Mouse (Mus musculus) kidney, adult 2 months (tissue): ENCODE measurements around the gene Ccdc110. TPM values are rescaled to one million over a fixed set of nuclear protein-coding genes. Genes with fewer than 3 reads are reported as not detected.

Experiments
- DNase-seq: peaks from one replicate; pipeline ENCODE4 v3.0.0; 2021
- H3K27ac ChIP-seq: fragments of 200-500 bp; 2 replicates; pipeline ENCODE4 v1.5.1; 2012; ENCODE audit warnings: low read depth, low read length, control low read depth, inconsistent platforms; ENCODE audit not compliant: insufficient read depth
- H3K27me3 ChIP-seq: fragments of 200-500 bp; replicated peaks from 2 replicates; pipeline ENCODE4 v1.6.1; 2012; ENCODE audit warnings: mild to moderate bottlenecking, moderate library complexity, low read length, inconsistent platforms; ENCODE audit not compliant: control insufficient read depth, insufficient read depth
- H3K36me3 ChIP-seq: fragments of 200-500 bp; 2 replicates; pipeline ENCODE4 v1.6.1; 2012; ENCODE audit warnings: mild to moderate bottlenecking, moderate library complexity, low read length, inconsistent platforms; ENCODE audit not compliant: control insufficient read depth, insufficient read depth
- H3K4me1 ChIP-seq: fragments of 200-500 bp; 2 replicates; pipeline ENCODE4 v1.6.1; 2011; ENCODE audit warnings: low read length; ENCODE audit not compliant: control insufficient read depth, insufficient read depth
- H3K4me3 ChIP-seq: fragments of 200-500 bp; 2 replicates; pipeline ENCODE4 v1.5.1; 2011; ENCODE audit warnings: mild to moderate bottlenecking, low read depth, low read length, control low read depth; ENCODE audit not compliant: insufficient read depth
- CTCF ChIP-seq: fragments of 200-500 bp; conservative IDR thresholded peaks from 2 replicates; pipeline ENCODE4 v1.5.1; 2011; ENCODE audit warnings: low read depth, mild to moderate bottlenecking, control low read depth, low read length, moderate library complexity, mixed read lengths; ENCODE audit not compliant: insufficient read depth, insufficient read length
- POLR2A ChIP-seq: fragments of 200-500 bp; IDR thresholded peaks from one replicate; pipeline ENCODE4 v1.6.1; 2011; ENCODE audit warnings: low read depth, low read length, control low read depth
- WGBS: fragments of 180-500 bp; shearing (Covaris S2); methylation state at CpG from one replicate; pipeline ENCODE4 v1.1.7; 2018; 5-methylcytosine and 5-hydroxymethylcytosine counted together
- polyA plus RNA-seq: library from polyadenylated mRNA; depleted of rRNA; stranded (reverse); fragments of >200 nt; gene quantifications from 2 replicates; pipeline ENCODE4 v1.2.3, GENCODE M21; 2012; rRNA removed

The Ccdc110 gene
- polyA plus RNA-seq, 1 experiment, result not detected

DNA sequence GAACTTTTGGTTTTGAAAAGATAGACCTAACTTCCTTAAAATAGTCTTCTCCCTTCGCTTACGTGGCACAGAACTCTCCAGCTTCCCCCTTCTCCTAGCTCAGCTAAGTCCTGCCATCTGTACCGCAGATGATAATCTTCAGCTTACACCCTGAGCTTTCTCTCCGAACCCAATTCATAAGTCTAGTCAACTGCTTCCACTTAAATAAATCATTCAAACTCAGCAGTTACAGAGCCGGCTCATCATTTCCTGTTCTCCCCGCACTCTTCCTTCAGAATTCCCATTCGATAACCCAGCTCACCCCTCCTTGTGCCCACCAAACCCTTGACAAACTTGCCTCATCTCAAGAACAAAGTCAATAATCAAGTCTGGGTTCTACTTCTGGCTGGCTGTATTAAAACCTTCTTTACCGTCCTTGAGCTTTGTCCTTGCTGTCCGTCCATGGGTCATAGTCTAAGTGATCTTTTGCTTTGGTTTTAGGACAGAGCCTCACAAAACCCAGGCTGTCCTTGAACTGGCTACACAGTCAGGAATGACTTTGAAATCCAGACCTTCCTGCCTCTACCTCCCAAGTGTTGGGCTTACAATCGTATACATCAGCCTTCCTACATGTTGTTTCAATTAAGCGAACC, 41.5 kb downstream of the Ccdc110 start:
- Histone ChIP-seq H3K27me3 (no peaks in the 10 kb centered on the region), H3K36me3 (peaks cover 4% of the 10 kb centered on the region), H3K4me3 (peak overlapping the region; percentile 70), H3K4me1 (no peaks in the 10 kb centered on the region; the same call in 1 of the 2 replicates), H3K27ac (no peak overlapping the region)
- TF ChIP-seq CTCF (no peak), POLR2A (no peak)
- peak; percentile 4 for DNase-seq
- WGBS, result 41% methylated on average over 11 of the region's 11 CpGs

DNA sequence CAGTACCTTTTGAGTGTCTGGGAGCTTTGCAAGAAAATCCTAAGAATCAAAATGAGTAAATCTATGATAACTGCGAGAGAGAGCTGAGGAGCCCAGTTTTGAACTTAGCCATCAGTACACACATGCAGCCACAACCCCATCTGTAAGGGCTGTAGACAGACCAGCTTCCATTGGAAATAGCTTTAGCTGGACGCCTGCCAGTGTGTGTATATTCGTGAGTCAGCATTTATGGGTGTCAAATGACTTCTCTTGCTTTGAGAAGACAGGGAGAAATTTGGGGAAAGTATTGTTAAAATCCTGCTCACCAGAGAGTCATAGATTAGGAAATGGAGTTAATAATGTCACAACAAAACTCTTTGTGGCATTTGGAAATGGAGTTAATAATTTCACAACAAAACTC, 52.2 kb downstream of the Ccdc110 start:
- Histone ChIP-seq H3K27ac (no peak overlapping the region), H3K4me3 (no peak overlapping the region), H3K4me1 (no peaks in the 10 kb centered on the region), H3K27me3 (no peaks in the 10 kb centered on the region), H3K36me3 (peaks cover 8% of the 10 kb centered on the region)
- DNase-seq, result no peak
- TF ChIP-seq CTCF (no peak), POLR2A (no peak)
- WGBS, result 57% methylated on average over 3 of the region's 3 CpGs

DNA sequence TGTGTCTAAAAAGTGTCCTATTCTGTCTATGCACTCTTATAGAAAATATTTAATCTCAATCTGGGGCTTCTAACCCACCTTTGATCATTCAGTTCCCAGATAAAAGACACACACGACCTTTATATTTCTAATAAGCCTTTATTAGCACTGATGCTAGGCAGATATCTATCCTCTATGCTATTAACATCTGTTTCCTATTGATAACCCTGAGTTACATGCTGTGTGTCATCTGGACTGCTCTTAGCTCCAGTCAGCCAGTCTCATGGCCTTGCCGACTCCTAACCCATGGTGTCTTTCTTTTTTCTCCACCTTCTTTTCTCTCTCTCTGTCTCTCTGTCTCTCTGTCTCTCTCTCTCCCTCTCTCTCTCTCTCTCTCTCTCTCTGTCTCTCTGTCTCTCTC, 53.8 kb downstream of the Ccdc110 start:
- Histone ChIP-seq H3K27me3 (no peaks in the 10 kb centered on the region), H3K4me1 (no peaks in the 10 kb centered on the region), H3K36me3 (peaks cover 8% of the 10 kb centered on the region), H3K27ac (no peak overlapping the region), H3K4me3 (no peak overlapping the region)
- no peak for DNase-seq
- WGBS, result 78% methylated on average over 2 of the region's 2 CpGs
- TF ChIP-seq CTCF, result no peak
- TF ChIP-seq POLR2A, result no peak

DNA sequence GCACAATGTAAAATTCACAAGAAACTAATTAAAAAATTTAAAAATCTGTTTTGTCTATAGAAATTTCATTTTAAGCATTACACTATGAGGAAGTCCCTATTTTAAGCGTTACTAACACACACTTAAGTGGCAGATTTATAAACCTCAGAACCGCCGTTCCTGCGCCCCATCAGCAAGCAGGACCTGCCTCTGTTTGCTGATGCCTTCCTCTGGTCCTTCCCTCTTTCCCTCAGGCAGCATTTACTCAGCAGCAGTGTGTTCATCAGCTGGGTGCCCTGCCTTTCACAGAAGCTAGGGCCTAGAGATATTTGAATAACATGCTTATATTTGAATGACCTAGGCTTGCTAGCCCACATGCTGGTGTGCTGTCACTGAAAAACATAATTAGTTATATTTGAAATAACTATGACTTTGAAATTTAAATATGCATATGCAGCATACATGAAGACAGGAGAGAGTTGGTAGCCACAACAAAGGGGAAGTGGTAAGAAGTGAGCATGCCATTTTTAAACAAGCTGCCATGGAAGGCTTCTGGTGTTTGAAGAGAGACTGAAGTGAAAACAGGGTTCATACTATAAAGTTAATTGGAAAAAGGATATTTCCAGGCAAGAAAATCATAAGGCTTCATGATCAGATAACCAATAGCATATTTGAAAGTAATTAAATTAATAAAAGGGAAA, 56.4 kb downstream of the Ccdc110 start:
- no peak for TF ChIP-seq POLR2A
- no peak for TF ChIP-seq CTCF
- Histone ChIP-seq H3K27me3 (no peaks in the 10 kb centered on the region), H3K4me1 (no peaks in the 10 kb centered on the region), H3K36me3 (peaks cover 5% of the 10 kb centered on the region; the same call in 1 of the 2 replicates), H3K27ac (no peak overlapping the region), H3K4me3 (no peak overlapping the region)
- WGBS, result 92% methylated on average over 4 of the region's 4 CpGs
- DNase-seq, result no peak

Other genes starting within 250 kb of the Ccdc110 start
- gene Pdlim3, start 49.2 kb upstream of the Ccdc110 start, polyA plus RNA-seq, result 5.7 and 10.5 TPM in 2 replicates
- 1.2 and 1.3 TPM in 2 replicates for gene 1700029J07Rik, start 40.6 kb downstream of the Ccdc110 start, polyA plus RNA-seq
- 22.9 and 29.2 TPM in 2 replicates for gene Ufsp2, start 40.9 kb downstream of the Ccdc110 start, polyA plus RNA-seq
- 0.17 and 0.18 TPM in 2 replicates for gene Lrp2bp, start 64.7 kb downstream of the Ccdc110 start, polyA plus RNA-seq
- gene Ankrd37, start 71.1 kb downstream of the Ccdc110 start, polyA plus RNA-seq, result 1.5 and 1.8 TPM in 2 replicates
- 6.2 and 7.4 TPM in 2 replicates for gene Cfap97, start 217.2 kb downstream of the Ccdc110 start, polyA plus RNA-seq
- gene Snx25, start 217.5 kb downstream of the Ccdc110 start, polyA plus RNA-seq, result 8.6 and 9.8 TPM in 2 replicates